Mouse (Mus musculus) lung, embryonic 14.5 days (tissue): ENCODE measurements around the gene Olfr1380. TPM values are rescaled to one million over a fixed set of nuclear protein-coding genes. Genes with fewer than 3 reads are reported as not detected.
A peak's percentile ranks its signal among the peaks of the same experiment; 100 is the strongest.
"Not testable (repeated sequence)": the region's sequence is repeated elsewhere in the genome, so short reads cannot be mapped to it uniquely, and the experiment has no call there.

ENCODE experiments used
- ATAC-seq: fragments of 200-750 bp; cut with Nextera tagmentation; 2 replicates; pipeline ENCODE4 v1.8.0; 2017; ENCODE audit warnings: mild to moderate bottlenecking, moderate TSS enrichment, moderate library complexity; ENCODE audit not compliant: insufficient read depth
- DNase-seq: peaks from one replicate; pipeline ENCODE4 v3.0.0-alpha.2; 2015
- H3K27ac ChIP-seq: fragments of 300-500 bp; sonication (generic); 2 replicates; pipeline ENCODE4 v1.5.1; 2014; ENCODE audit warnings: low read depth, mild to moderate bottlenecking, moderate library complexity
- H3K27me3 ChIP-seq: fragments of 300-500 bp; sonication (generic); 2 replicates; pipeline ENCODE4 v1.6.1; 2014; ENCODE audit warnings: low read length, control low read depth; ENCODE audit not compliant: insufficient read depth
- H3K36me3 ChIP-seq: fragments of 300-500 bp; sonication (generic); 2 replicates; pipeline ENCODE4 v1.6.1; 2014; ENCODE audit warnings: control low read depth; ENCODE audit not compliant: insufficient read depth
- H3K4me1 ChIP-seq: fragments of 300-500 bp; sonication (generic); 2 replicates; pipeline ENCODE4 v1.6.1; 2014; ENCODE audit warnings: antibody characterized with exemption, control low read depth; ENCODE audit not compliant: insufficient read depth
- H3K4me2 ChIP-seq: fragments of 300-500 bp; sonication (generic); 2 replicates; pipeline ENCODE4 v1.6.1; 2014; ENCODE audit warnings: mild to moderate bottlenecking
- H3K4me3 ChIP-seq: fragments of 300-500 bp; sonication (generic); 2 replicates; pipeline ENCODE4 v1.5.1; 2014; ENCODE audit warnings: low read depth, low read length
- H3K9ac ChIP-seq: fragments of 300-500 bp; sonication (generic); 2 replicates; pipeline ENCODE4 v1.6.1; 2014
- H3K9me3 ChIP-seq: fragments of 300-500 bp; sonication (generic); 2 replicates; pipeline ENCODE4 v1.6.1; 2016; ENCODE audit warnings: low read depth, low read length, control low read depth
- CTCF ChIP-seq: IDR thresholded peaks from 2 replicates; pipeline ENCODE4 v1.5.1; 2016; ENCODE audit warnings: antibody characterized with exemption, low read depth
- WGBS: fragments of 180-500 bp; shearing (Covaris S2); extraction: QIAGEN DNeasy Blood & Tissue Kit; methylation state at CpG from one replicate; pipeline ENCODE4 v1.1.7; 2014; 5-methylcytosine and 5-hydroxymethylcytosine counted together
- polyA plus RNA-seq: library from polyadenylated mRNA; unstranded; fragments of >200 nt; fragmentation: Nextera tagmentation; extraction: Ambion mirVana; gene quantifications from 2 replicates; pipeline ENCODE4 v1.2.1, GENCODE M21; 2014

The Olfr1380 gene
- polyA plus RNA-seq, 1 experiment from 2014 or later, result not detected

DNA sequence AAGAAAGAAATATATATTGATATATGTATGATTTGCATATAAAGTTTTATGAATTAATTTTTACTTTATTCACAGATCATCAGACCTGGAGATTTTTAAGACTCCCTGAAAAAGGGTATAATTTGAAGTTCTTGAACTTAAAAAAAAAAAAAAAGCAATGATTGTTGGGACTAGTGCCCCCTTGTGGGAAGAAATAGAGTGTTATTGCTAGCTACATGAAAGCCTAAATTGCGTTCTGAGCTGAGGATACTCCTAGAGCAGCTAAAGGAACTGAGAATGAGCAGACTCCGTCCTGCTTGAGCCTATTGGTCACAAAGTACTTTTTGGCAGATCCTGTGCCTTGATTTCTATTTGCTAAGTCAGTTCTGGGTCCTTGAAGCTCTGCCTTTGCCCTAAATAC is 18.4 kb downstream of the Olfr1380 start:
- WGBS, result 18% methylated on average over 2 of the region's 2 CpGs
- ATAC-seq, result not testable (repeated sequence)

GRCm38 (mm10) chr11:49580452-49580851 is 23.8 kb downstream of the Olfr1380 start:
- not testable (repeated sequence) for H3K9me3 ChIP-seq, H3K27me3 ChIP-seq, H3K36me3 ChIP-seq, H3K4me1 ChIP-seq, H3K9ac ChIP-seq, H3K4me3 ChIP-seq, H3K27ac ChIP-seq, DNase-seq, H3K4me2 ChIP-seq, ATAC-seq
- 81% methylated on average over 8 of the region's 8 CpGs for WGBS

More for the DNA sequence above, 18.4 kb downstream of the Olfr1380 start:
- H3K27ac ChIP-seq, H3K9me3 ChIP-seq, H3K4me3 ChIP-seq, H3K9ac ChIP-seq, H3K36me3 ChIP-seq, H3K4me1 ChIP-seq, H3K4me2 ChIP-seq, H3K27me3 ChIP-seq: not testable (repeated sequence)
- DNase-seq, result peak; percentile 58
- TF ChIP-seq CTCF, result 0 out of 2 replicates have a peak, but pooled peaks have one; percentile 32

GRCm38 (mm10) chr11:49590213-49590612 is 33.5 kb downstream of the Olfr1380 start:
- no peaks in the 10 kb centered on the region for H3K36me3 ChIP-seq
- no peak overlapping the region for H3K4me2 ChIP-seq
- 87% methylated on average over 19 of the region's 19 CpGs for WGBS
- no peak for TF ChIP-seq CTCF
- no peak for ATAC-seq
- no peaks in the 10 kb centered on the region for H3K4me1 ChIP-seq
- no peaks in the 10 kb centered on the region for H3K9me3 ChIP-seq
- no peak overlapping the region for H3K27ac ChIP-seq
- H3K27me3 ChIP-seq, result no peaks in the 10 kb centered on the region
- no peak overlapping the region for H3K9ac ChIP-seq
- no peak overlapping the region for H3K4me3 ChIP-seq
- DNase-seq, result no peak

DNA sequence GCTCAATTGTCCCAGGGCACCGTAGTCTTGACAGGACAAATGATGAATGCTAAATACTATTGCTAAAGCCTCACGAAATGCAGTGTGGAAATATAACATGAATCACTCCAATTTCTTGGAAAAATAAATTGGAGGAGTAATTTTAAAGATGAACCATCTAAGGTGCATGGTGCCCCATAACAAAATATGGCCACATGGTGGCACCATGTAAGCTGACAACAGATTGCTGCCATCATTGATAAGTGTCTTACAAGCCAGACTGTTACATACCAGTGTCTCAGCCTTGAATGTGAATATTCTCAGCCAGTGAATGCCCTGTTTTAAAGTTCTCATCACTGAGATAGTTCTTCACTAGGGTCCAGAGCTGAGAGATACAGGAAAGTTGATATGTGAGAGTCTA is 40.5 kb downstream of the Olfr1380 start:
- TF ChIP-seq CTCF, result peak; percentile 8; the same call in 1 of the 2 replicates
- not testable (repeated sequence) for ATAC-seq, H3K27me3 ChIP-seq, H3K4me2 ChIP-seq, H3K27ac ChIP-seq, H3K9me3 ChIP-seq, H3K4me1 ChIP-seq, H3K9ac ChIP-seq, H3K36me3 ChIP-seq, DNase-seq, H3K4me3 ChIP-seq
- 46% methylated on average over 2 of the region's 2 CpGs for WGBS

DNA sequence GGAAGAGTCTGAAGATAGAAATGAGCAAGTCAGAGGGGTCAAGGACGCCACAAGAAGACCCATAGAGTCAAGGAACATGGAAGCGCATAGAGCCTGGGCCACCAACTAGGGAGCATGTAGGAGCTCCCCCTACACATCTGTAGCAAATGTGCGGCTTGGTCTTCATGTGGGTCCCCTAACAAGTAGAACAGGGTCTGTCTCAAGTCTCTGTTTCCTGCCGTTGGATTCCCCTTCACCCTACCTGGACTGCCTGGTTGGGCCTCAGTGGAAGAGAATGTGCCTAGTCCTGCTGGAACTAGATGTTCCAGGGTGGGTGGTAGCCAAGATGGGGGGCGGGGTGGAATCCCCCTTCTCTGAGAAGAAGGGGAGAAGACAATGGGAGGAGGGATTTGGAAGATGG is 51.6 kb downstream of the Olfr1380 start:
- DNase-seq, result not testable (repeated sequence)
- 68% methylated on average over 5 of the region's 5 CpGs for WGBS

GRCm38 (mm10) chr11:49608938-49609867 is 52.5 kb downstream of the Olfr1380 start, which contains the start of gene Flt4:
Flt4 (plus strand) TSS chr11:49609263.
- H3K27me3 ChIP-seq, result peaks cover 19% of the 10 kb centered on the region
- ATAC-seq, result peak; percentile 84
- H3K4me2 ChIP-seq, result peak within 1 kb of the TSS; percentile 67
- not testable (repeated sequence) for H3K9me3 ChIP-seq, H3K36me3 ChIP-seq, H3K27ac ChIP-seq, H3K4me1 ChIP-seq
- H3K4me3 ChIP-seq, result peak within 1 kb of the TSS; percentile 42
- DNase-seq, result peak; percentile 59
- 3% methylated on average over 51 of the region's 61 CpGs for WGBS
- peak within 1 kb of the TSS; percentile 41 for H3K9ac ChIP-seq

More for the DNA sequence above, 51.6 kb downstream of the Olfr1380 start:
- H3K27me3 ChIP-seq, result peaks cover 19% of the 10 kb centered on the region
- not testable (repeated sequence) for H3K4me1 ChIP-seq, H3K36me3 ChIP-seq, H3K9me3 ChIP-seq, ATAC-seq, H3K4me3 ChIP-seq, H3K9ac ChIP-seq, H3K27ac ChIP-seq, H3K4me2 ChIP-seq

- Histone ChIP-seq H3K4me2 (peak overlapping the region; percentile 67), H3K27me3 (peaks cover 19% of the 10 kb centered on the region), H3K9ac (peak overlapping the region; percentile 41), H3K4me3 (peak overlapping the region; percentile 42)
- ATAC-seq (peak; percentile 35), DNase-seq (peak; percentile 44)
- not testable (repeated sequence) for H3K9me3 ChIP-seq, H3K36me3 ChIP-seq, H3K4me1 ChIP-seq, H3K27ac ChIP-seq
- WGBS, result under 1% methylated on average over 49 of the region's 52 CpGs
Measured at GRCm38 (mm10) chr11:49609868-49610824, 53.5 kb downstream of the Olfr1380 start.

- not testable (repeated sequence) for H3K4me3 ChIP-seq, ATAC-seq, H3K36me3 ChIP-seq, DNase-seq, H3K4me1 ChIP-seq, H3K9me3 ChIP-seq, H3K9ac ChIP-seq, H3K27ac ChIP-seq
- peaks cover 19% of the 10 kb centered on the region for H3K27me3 ChIP-seq
- WGBS, result 16% methylated on average over 3 of the region's 3 CpGs
- H3K4me2 ChIP-seq, result peak overlapping the region; percentile 18; the same call in 1 of the 2 replicates
Measured at GRCm38 (mm10) chr11:49611349-49611748, 54.7 kb downstream of the Olfr1380 start.
